Mouse (Mus musculus) kidney, adult 2 months (tissue): ENCODE results near the gene Fkbp10.

Experiments used
- CTCF ChIP-seq: fragments of 200-500 bp; conservative IDR thresholded peaks from 2 replicates; pipeline ENCODE4 v1.5.1; 2011; ENCODE audit warnings: low read depth, mild to moderate bottlenecking, control low read depth, low read length, moderate library complexity, mixed read lengths; ENCODE audit not compliant: insufficient read depth, insufficient read length
- POLR2A ChIP-seq: fragments of 200-500 bp; IDR thresholded peaks from one replicate; pipeline ENCODE4 v1.6.1; 2011; ENCODE audit warnings: low read depth, low read length, control low read depth

GRCm38 (mm10) chr11:100465229-100465792 is 49.8 kb downstream of the Fkbp10 start:
- TF ChIP-seq POLR2A (no peak), CTCF (no peak)
